Mouse (Mus musculus) stomach, embryonic 15.5 days (tissue): ENCODE measurements around the gene Msx2. TPM values are rescaled to one million over a fixed set of nuclear protein-coding genes. Genes with fewer than 3 reads are reported as not detected.

Experiments used
- ATAC-seq: fragments of 200-750 bp; cut with Nextera tagmentation; 2 replicates; pipeline ENCODE4 v1.8.0; 2017; ENCODE audit warnings: low read depth, moderate number of reproducible peaks, moderate TSS enrichment; ENCODE audit not compliant: insufficient read depth, low FRiP score
- H3K27ac ChIP-seq: fragments of 300-500 bp; sonication (generic); 2 replicates; pipeline ENCODE4 v1.5.1; 2015; ENCODE audit warnings: mild to moderate bottlenecking, inconsistent platforms
- H3K27me3 ChIP-seq: fragments of 300-500 bp; sonication (generic); replicated peaks from 2 replicates; pipeline ENCODE4 v1.6.1; 2015; ENCODE audit warnings: inconsistent platforms
- H3K36me3 ChIP-seq: fragments of 300-500 bp; sonication (generic); 2 replicates; pipeline ENCODE4 v1.6.1; 2015; ENCODE audit warnings: inconsistent platforms
- H3K4me1 ChIP-seq: fragments of 300-500 bp; sonication (generic); 2 replicates; pipeline ENCODE4 v1.6.1; 2015; ENCODE audit warnings: inconsistent platforms
- H3K4me2 ChIP-seq: fragments of 300-500 bp; sonication (generic); 2 replicates; pipeline ENCODE4 v1.6.1; 2015; ENCODE audit warnings: mild to moderate bottlenecking, inconsistent platforms
- H3K4me3 ChIP-seq: fragments of 300-500 bp; sonication (generic); replicated peaks from 2 replicates; pipeline ENCODE4 v1.5.1; 2015; ENCODE audit warnings: inconsistent platforms
- H3K9ac ChIP-seq: fragments of 300-500 bp; sonication (generic); 2 replicates; pipeline ENCODE4 v1.6.1; 2015; ENCODE audit warnings: inconsistent platforms
- H3K9me3 ChIP-seq: fragments of 300-500 bp; sonication (generic); 2 replicates; pipeline ENCODE4 v1.6.1; 2016; ENCODE audit warnings: inconsistent platforms
- WGBS: fragments of 180-500 bp; shearing (Covaris S2); methylation state at CpG from one replicate; pipeline ENCODE4 v1.1.7; 2015; 5-methylcytosine and 5-hydroxymethylcytosine counted together
- polyA plus RNA-seq: library from polyadenylated mRNA; unstranded; fragments of >200 nt; fragmentation: Nextera tagmentation; extraction: Ambion mirVana; gene quantifications from 2 replicates; pipeline ENCODE4 v1.2.1, GENCODE M21; 2015

The Msx2 gene
- polyA plus RNA-seq, result 1.7 TPM in 2 replicates

DNA sequence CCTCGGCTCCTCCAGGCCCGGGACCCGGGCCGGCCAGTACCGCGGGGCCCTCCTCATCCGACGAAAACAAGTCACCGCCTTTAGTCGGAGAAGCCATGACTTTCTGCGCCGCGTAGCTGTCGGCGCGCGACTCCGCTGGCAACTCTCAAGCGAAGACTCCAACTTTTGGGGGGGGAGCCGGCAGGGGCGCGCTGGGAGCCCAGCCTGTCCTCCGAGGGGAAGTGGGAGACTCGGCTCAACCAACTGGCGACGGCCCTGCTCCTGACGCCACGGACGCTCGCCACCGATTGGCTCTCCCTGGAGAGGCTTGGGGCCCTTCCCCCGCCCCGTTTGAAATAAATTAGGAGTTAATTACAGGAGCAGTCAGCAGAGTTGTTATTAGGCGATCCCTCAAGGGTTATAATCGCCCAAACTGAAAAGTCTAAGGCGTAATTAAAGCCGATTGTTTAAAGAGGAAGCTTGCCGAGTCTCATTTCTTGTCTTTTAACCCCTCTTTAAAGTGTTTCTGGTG is at the start of gene Msx2:
Gene Msx2 (minus strand): TSS at position 461 of the 511 bp plus-strand sequence.
- peaks cover 93% of the 10 kb centered on the region for H3K27me3 ChIP-seq

GRCm38 (mm10) chr13:53521468-53521867 is 48.6 kb upstream of the Msx2 start:
- 60% methylated on average over 3 of the region's 3 CpGs for WGBS

More for the DNA sequence above, at the start of gene Msx2:
- Histone ChIP-seq H3K4me1 (peaks cover 12% of the 10 kb centered on the region), H3K4me2 (peak within 1 kb of the TSS; percentile 89), H3K36me3 (no peaks in the 10 kb centered on the region), H3K9ac (peak within 1 kb of the TSS; percentile 17; the same call in 1 of the 2 replicates), H3K4me3 (peak within 1 kb of the TSS; percentile 49), H3K9me3 (no peaks in the 10 kb centered on the region), H3K27ac (no peak within 1 kb of the TSS)
- under 1% methylated on average over 38 of the region's 38 CpGs for WGBS
- ATAC-seq, result peak; percentile 84; the same call in 1 of the 2 replicates

GRCm38 (mm10) chr13:53520343-53520937 is 47.6 kb upstream of the Msx2 start:
- Histone ChIP-seq H3K36me3 (no peaks in the 10 kb centered on the region), H3K4me3 (no peak overlapping the region), H3K27me3 (no peaks in the 10 kb centered on the region), H3K4me2 (no peak overlapping the region), H3K4me1 (no peaks in the 10 kb centered on the region; the same call in 1 of the 2 replicates), H3K9ac (no peak overlapping the region), H3K27ac (no peak overlapping the region), H3K9me3 (no peaks in the 10 kb centered on the region)
- no peak for ATAC-seq
- 54% methylated on average over 12 of the region's 12 CpGs for WGBS

More at GRCm38 (mm10) chr13:53521468-53521867, 48.6 kb upstream of the Msx2 start:
- Histone ChIP-seq H3K36me3 (no peaks in the 10 kb centered on the region), H3K27ac (no peak overlapping the region), H3K4me2 (no peak overlapping the region), H3K9ac (no peak overlapping the region), H3K4me1 (no peaks in the 10 kb centered on the region; the same call in 1 of the 2 replicates), H3K27me3 (no peaks in the 10 kb centered on the region), H3K9me3 (no peaks in the 10 kb centered on the region), H3K4me3 (no peak overlapping the region)
- ATAC-seq, result no peak

- H3K27ac ChIP-seq, result no peak overlapping the region
- H3K9ac ChIP-seq, result no peak overlapping the region
- no peaks in the 10 kb centered on the region; the same call in 1 of the 2 replicates for H3K4me1 ChIP-seq
- H3K36me3 ChIP-seq, result no peaks in the 10 kb centered on the region
- no peak overlapping the region for H3K4me2 ChIP-seq
- WGBS, result 36% methylated on average over 8 of the region's 8 CpGs
- no peaks in the 10 kb centered on the region for H3K9me3 ChIP-seq
- no peak for ATAC-seq
- H3K27me3 ChIP-seq, result no peaks in the 10 kb centered on the region
- no peak overlapping the region for H3K4me3 ChIP-seq
These were observed 46.9 kb upstream of the Msx2 start for GRCm38 (mm10) chr13:53519727-53520126.

DNA sequence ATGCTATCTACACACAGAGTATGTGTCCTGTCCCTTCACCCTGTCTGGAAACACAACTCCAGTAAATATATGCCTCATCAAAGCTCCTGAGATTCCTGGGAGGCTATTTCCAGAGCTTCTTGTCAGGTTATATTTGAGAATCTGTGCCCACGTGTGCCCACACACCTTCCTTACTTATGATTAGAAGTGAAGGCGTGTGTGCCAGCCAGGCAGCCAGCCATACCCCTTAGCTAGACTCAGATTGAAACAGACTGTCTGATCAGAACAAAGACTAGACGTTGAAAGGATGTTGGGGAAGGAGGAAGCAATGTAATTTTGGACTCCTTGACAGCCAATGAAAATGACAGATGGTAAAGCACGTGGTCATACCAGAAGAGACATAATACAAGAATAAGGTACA is 45.4 kb upstream of the Msx2 start:
- 65% methylated on average over 4 of the region's 4 CpGs for WGBS
- Histone ChIP-seq H3K4me3 (no peak overlapping the region), H3K9ac (no peak overlapping the region), H3K4me1 (no peaks in the 10 kb centered on the region; the same call in 1 of the 2 replicates), H3K27ac (no peak overlapping the region), H3K4me2 (no peak overlapping the region), H3K36me3 (no peaks in the 10 kb centered on the region), H3K27me3 (no peaks in the 10 kb centered on the region), H3K9me3 (no peaks in the 10 kb centered on the region)
- ATAC-seq, result no peak

GRCm38 (mm10) chr13:53514574-53514973 is 41.7 kb upstream of the Msx2 start:
- no peak for ATAC-seq
- H3K4me3 ChIP-seq, result no peak overlapping the region
- H3K27ac ChIP-seq, result no peak overlapping the region
- no peaks in the 10 kb centered on the region for H3K4me1 ChIP-seq
- no peaks in the 10 kb centered on the region for H3K36me3 ChIP-seq
- H3K9ac ChIP-seq, result no peak overlapping the region
- no peaks in the 10 kb centered on the region for H3K9me3 ChIP-seq
- H3K27me3 ChIP-seq, result no peaks in the 10 kb centered on the region
- no peak overlapping the region for H3K4me2 ChIP-seq

DNA sequence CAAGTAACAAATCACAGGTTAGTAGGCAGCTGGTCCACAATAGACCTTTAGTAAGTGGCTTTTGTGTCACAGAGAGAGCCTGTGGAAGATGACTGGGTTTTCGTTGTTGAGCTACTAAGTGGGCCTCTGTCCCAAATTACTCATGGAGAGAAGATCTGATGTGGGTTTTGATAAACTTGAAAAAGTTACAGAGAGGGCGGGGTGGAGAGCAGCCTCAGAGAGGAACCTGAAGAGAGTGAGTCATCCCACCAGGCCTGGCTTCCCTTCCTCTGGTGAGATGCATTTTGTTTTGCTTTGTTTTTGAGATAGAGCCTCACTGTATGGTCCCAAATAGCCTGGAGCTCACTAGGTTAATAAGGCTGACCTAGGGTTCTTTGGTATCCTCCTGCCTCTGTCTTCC is 38.5 kb upstream of the Msx2 start:
- WGBS, result 77% methylated on average over 2 of the region's 2 CpGs
- no peaks in the 10 kb centered on the region for H3K36me3 ChIP-seq

GRCm38 (mm10) chr13:53502406-53502805 is 29.5 kb upstream of the Msx2 start:
- no peak overlapping the region for H3K4me3 ChIP-seq
- no peaks in the 10 kb centered on the region for H3K36me3 ChIP-seq
- no peak overlapping the region for H3K9ac ChIP-seq
- no peak for ATAC-seq
- H3K9me3 ChIP-seq, result no peaks in the 10 kb centered on the region
- no peaks in the 10 kb centered on the region for H3K27me3 ChIP-seq
- no peaks in the 10 kb centered on the region for H3K4me1 ChIP-seq
- H3K4me2 ChIP-seq, result no peak overlapping the region
- WGBS, result 56% methylated on average over 6 of the region's 6 CpGs
- no peak overlapping the region for H3K27ac ChIP-seq

More for the DNA sequence above, 38.5 kb upstream of the Msx2 start:
- Histone ChIP-seq H3K4me3 (no peak overlapping the region), H3K4me2 (no peak overlapping the region), H3K9ac (no peak overlapping the region), H3K27me3 (no peaks in the 10 kb centered on the region), H3K4me1 (no peaks in the 10 kb centered on the region), H3K9me3 (no peaks in the 10 kb centered on the region), H3K27ac (no peak overlapping the region)
- ATAC-seq, result no peak

GRCm38 (mm10) chr13:53501561-53502253 is 28.8 kb upstream of the Msx2 start:
- H3K4me1 ChIP-seq, result no peaks in the 10 kb centered on the region
- no peak overlapping the region for H3K27ac ChIP-seq
- H3K4me2 ChIP-seq, result no peak overlapping the region
- ATAC-seq, result no peak
- 22% methylated on average over 10 of the region's 10 CpGs for WGBS
- no peak overlapping the region for H3K9ac ChIP-seq
- no peak overlapping the region for H3K4me3 ChIP-seq
- no peaks in the 10 kb centered on the region for H3K9me3 ChIP-seq
- H3K27me3 ChIP-seq, result no peaks in the 10 kb centered on the region
- H3K36me3 ChIP-seq, result no peaks in the 10 kb centered on the region

DNA sequence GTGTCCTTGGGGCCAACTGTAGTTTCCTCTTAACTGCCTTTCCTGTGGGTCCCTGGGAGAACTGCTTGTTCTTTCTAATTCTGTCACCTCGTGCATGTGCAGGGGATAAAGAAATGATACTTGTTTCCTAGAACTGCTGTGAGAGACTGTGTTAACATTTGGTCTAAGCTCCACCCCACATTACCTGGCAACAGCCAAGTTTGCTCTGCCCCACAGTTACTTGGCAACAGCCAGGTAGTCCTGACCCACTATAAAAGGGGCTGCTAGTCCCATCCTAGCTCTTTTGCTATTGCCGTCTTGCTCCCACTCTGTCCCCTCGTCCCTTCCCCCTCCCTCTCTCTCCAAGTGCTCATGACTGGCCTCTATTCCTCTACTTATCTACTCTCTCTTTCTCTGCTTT is 28.2 kb upstream of the Msx2 start:
- peak; percentile 58; the same call in 1 of the 2 replicates for ATAC-seq
- Histone ChIP-seq H3K9me3 (no peaks in the 10 kb centered on the region), H3K27me3 (no peaks in the 10 kb centered on the region), H3K4me2 (no peak overlapping the region), H3K4me1 (no peaks in the 10 kb centered on the region), H3K9ac (no peak overlapping the region), H3K36me3 (no peaks in the 10 kb centered on the region), H3K4me3 (no peak overlapping the region), H3K27ac (no peak overlapping the region)
- 32% methylated on average over 3 of the region's 3 CpGs for WGBS

GRCm38 (mm10) chr13:53486512-53486911 is 13.6 kb upstream of the Msx2 start:
- H3K36me3 ChIP-seq, result no peaks in the 10 kb centered on the region
- no peak overlapping the region for H3K4me2 ChIP-seq
- no peaks in the 10 kb centered on the region for H3K4me1 ChIP-seq
- H3K9me3 ChIP-seq, result no peaks in the 10 kb centered on the region
- H3K9ac ChIP-seq, result no peak overlapping the region
- no peak overlapping the region for H3K4me3 ChIP-seq
- no peak for ATAC-seq
- no peaks in the 10 kb centered on the region for H3K27me3 ChIP-seq
- WGBS, result 68% methylated on average over 4 of the region's 4 CpGs
- H3K27ac ChIP-seq, result no peak overlapping the region

- Histone ChIP-seq H3K9me3 (no peaks in the 10 kb centered on the region), H3K27me3 (peaks cover 71% of the 10 kb centered on the region), H3K4me2 (peak overlapping the region; percentile 90), H3K4me3 (peak overlapping the region; percentile 47), H3K27ac (no peak overlapping the region), H3K9ac (no peak overlapping the region), H3K4me1 (peaks cover 10% of the 10 kb centered on the region), H3K36me3 (no peaks in the 10 kb centered on the region)
- peak; percentile 48; the same call in 1 of the 2 replicates for ATAC-seq
- under 1% methylated on average over 36 of the region's 37 CpGs for WGBS
These were observed 2.9 kb upstream of the Msx2 start for GRCm38 (mm10) chr13:53475701-53476188.
